Mouse (Mus musculus) activated CD4-positive, CD25-positive, alpha-beta regulatory T cell, adult 9 weeks (primary cell): ENCODE results near the gene Gtdc1. TPM values are rescaled to one million over a fixed set of nuclear protein-coding genes. Genes with fewer than 3 reads are reported as not detected.

Experiments
- polyA plus RNA-seq: library from polyadenylated mRNA; unstranded; fragments of 100-300 nt; shearing (Covaris generic); gene quantifications from one replicate; pipeline ENCODE4 v1.2.1, GENCODE M21; 2017

Gene Gtdc1
- polyA plus RNA-seq: 14.1 TPM

DNA sequence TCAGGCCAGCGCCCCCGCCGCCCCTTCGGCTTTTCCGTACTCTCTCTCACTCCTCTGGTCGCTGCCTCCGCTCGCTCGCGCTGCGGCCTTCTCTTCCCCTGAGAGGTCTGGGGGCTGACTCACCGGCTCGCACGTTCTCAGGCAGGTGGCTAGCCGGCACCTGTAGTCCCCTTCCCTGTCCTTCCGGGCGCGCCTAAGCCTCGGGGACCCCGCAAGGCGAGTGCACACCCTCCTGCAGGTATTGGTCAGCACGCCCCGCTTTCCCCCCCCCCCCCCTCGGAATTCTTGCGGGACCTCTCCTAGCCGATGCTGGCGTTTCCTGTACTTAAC lies at the start of gene Gtdc1:
Gene Gtdc1 (minus strand): TSS at position 176 of the 330 bp plus-strand sequence.

Other genes starting within 250 kb of the Gtdc1 start
- 1.5 TPM for gene Zeb2, start 189.7 kb upstream of the Gtdc1 start, polyA plus RNA-seq